Mouse (Mus musculus): ENCODE data around the gene Soga1. TPM values are rescaled to one million over a fixed set of nuclear protein-coding genes. Genes with fewer than 3 reads are reported as not detected.

The Soga1 gene
- 0.32 TPM for polyA plus RNA-seq (2014; fragmentation: Illumina TruSeq; extraction: RNeasy Lipid Tissue Mini Kit (QIAGEN cat#74804); ENCODE audit: low read depth, low replicate concordance)

DNA sequence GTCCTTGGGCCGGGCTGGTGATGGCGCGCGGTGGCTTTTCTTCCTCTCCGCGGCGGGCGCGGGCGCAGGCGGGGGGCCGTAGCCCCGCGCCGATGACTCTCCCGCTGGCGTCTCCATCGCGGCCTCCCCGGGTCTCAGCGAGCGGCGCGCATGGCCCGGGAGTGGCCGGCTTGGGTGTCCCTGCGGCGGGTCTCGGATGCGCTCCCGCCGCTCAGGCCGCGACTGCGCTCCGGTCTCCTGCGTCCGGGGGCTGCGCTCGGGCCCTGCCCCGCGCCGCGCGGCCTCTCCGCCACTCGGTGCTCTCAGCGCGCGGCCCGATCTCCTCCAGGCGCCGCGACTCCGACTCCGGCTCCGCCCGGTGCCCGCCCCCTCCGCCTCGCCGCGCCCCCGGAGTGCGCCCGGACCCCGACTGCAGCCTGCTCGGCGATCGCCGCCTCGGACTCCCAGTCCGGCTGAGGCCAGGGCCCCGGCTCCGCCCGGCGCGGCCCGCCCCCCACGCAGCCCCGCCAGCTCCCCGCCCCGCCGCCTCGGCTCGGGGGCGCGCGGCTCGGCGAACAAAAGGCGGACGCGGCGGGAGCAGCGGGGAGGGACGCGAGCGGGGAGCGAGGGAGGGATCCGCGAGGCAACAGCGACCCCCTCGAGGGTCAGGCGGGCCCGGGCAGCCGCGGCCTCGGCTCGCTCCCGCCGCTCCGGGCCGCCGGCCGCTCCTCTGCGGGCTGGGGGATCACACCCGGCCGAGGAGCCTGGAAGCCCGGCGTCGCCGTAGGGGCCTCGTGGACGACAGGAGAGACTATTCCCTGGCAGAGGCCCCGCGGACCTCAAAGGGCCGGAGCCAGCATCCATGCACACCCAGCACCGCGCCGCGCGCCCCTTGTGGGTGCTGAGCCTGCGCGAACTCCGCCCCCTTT is at the start of gene Soga1:
Soga1 (minus strand) TSS at position 462 of the 908 bp plus-strand sequence.

DNA sequence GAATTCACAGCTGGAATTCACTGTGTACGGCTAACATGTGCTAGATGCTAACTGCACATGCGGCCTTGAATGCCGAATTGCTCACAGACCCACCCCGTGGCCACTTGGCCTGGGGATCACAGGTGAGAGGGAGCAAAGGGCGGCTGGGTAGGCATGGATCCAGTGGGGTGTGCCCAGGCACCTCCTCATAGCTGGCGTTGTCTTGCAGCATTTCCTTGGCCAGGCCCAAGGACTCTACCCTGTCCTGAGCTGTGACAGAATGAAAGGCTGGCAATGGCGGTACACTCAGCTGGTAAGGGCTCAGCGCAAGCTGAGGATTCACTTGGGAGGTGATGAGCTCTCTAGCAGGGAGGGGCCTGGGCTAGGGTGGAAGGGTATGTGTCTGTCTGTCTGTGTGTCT is 7.7 kb upstream of the Soga1 start, which contains the start of gene Tldc2:
Tldc2 (plus strand) TSS at position 260 of the 400 bp plus-strand sequence.

DNA sequence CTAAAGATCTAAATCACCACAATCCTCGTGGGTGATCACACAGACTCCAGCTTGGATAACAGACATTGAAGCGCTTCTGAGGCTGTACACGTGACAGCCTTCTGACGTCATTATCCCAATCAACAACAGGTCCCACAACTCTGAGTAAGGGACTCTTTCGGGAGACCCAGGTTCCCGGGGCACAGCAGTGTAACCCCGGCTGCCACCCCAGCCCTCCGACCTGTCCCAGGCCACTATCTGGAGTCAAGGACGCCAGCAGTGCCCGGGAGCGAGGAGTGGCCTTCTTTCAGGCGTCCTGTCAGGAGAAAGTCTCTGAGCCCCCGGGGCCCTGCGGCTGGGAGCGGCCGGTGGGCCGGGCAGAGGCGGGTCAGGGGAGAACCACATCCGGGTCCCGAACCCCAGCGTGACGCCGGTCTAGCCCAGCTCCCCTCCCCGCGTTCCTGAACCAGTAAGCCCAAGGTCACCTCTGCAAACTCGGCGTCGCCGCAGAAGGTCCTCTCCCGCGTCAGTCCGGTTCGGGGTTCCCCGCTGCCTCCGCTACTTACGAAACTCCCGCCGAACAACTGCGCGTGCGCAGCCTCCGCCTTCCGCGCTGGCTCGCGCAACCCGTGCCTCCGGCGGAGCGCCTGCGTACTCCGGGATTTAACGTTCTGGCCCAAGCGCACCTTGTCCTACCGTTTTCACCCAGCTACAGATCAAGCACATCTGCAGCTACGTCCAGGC is 72.4 kb downstream of the Soga1 start, which contains the start of gene Dsn1:
Dsn1 (minus strand) TSS at position 644 of the 723 bp plus-strand sequence.

DNA sequence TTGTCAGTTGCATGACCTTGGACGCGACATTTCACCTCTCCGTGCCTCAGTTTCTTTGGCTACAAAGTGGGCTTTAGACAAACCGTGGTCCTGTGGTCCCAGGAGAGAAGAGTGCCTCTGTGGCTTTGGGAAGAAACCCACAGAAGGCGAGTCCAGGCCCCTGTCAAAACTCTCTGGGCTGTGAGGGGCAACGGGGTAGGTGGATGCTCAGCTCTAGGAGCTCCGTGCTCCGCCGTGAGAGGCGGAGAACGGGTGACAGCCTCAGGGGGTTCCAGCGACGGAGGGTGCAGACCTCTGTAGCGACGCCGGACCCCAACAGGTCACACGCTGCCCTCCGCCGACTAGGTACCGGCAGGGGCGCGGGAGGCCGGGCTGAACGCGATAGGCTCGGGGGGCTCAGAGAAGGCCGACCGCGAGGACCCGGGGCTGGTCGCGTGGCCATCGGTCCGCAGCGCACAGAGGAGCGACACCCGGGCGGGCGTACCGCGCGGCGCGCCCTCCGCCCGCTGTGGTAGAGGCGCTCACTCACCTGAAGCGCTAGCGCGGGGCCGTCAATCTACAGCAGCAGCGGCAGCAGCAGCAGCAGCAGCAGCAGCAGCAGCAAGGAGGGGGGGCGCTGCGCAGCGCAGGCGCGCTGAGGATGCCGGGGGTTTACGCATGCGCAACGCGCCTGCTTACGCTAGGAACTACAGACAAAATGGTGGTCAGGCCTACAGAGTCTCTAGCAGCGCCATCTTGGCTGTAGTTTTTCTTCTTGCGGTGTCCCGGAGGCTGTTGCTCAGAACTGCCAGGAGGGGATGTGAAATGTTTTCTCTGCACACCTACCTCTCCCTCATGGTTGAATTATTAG is 87.4 kb downstream of the Soga1 start, which contains the start of gene Ndrg3:
Ndrg3 (minus strand) TSS at position 587 of the 850 bp plus-strand sequence.

Other genes with a start within 250 kb of the Soga1 start
- gene Tgif2, start 239.2 kb downstream of the Soga1 start, polyA plus RNA-seq (2014; fragmentation: Illumina TruSeq; extraction: RNeasy Lipid Tissue Mini Kit (QIAGEN cat#74804); ENCODE audit: low read depth, low replicate concordance), result 0.77 TPM
- gene 4930518I15Rik, start 221.3 kb downstream of the Soga1 start, polyA plus RNA-seq (2014; fragmentation: Illumina TruSeq; extraction: RNeasy Lipid Tissue Mini Kit (QIAGEN cat#74804); ENCODE audit: low read depth, low replicate concordance), result 0.81 TPM
- gene Rab5if, start 216.1 kb downstream of the Soga1 start, polyA plus RNA-seq (2014; fragmentation: Illumina TruSeq; extraction: RNeasy Lipid Tissue Mini Kit (QIAGEN cat#74804); ENCODE audit: low read depth, low replicate concordance), result 150 TPM
- gene Sla2, start 192.1 kb downstream of the Soga1 start, polyA plus RNA-seq (2014; fragmentation: Illumina TruSeq; extraction: RNeasy Lipid Tissue Mini Kit (QIAGEN cat#74804); ENCODE audit: low read depth, low replicate concordance), result not detected
- 77.1 TPM for gene Ndrg3, start 87.2 kb downstream of the Soga1 start, polyA plus RNA-seq (2014; fragmentation: Illumina TruSeq; extraction: RNeasy Lipid Tissue Mini Kit (QIAGEN cat#74804); ENCODE audit: low read depth, low replicate concordance)
- gene Dsn1, start 72.1 kb downstream of the Soga1 start, polyA plus RNA-seq (2014; fragmentation: Illumina TruSeq; extraction: RNeasy Lipid Tissue Mini Kit (QIAGEN cat#74804); ENCODE audit: low read depth, low replicate concordance), result 7.1 TPM
- 0.93 TPM for gene Tldc2, start 7.8 kb upstream of the Soga1 start, polyA plus RNA-seq (2014; fragmentation: Illumina TruSeq; extraction: RNeasy Lipid Tissue Mini Kit (QIAGEN cat#74804); ENCODE audit: low read depth, low replicate concordance)
- gene Samhd1, start 56.0 kb upstream of the Soga1 start, polyA plus RNA-seq (2014; fragmentation: Illumina TruSeq; extraction: RNeasy Lipid Tissue Mini Kit (QIAGEN cat#74804); ENCODE audit: low read depth, low replicate concordance), result 71.0 TPM
- gene Rbl1, start 125.3 kb upstream of the Soga1 start, polyA plus RNA-seq (2014; fragmentation: Illumina TruSeq; extraction: RNeasy Lipid Tissue Mini Kit (QIAGEN cat#74804); ENCODE audit: low read depth, low replicate concordance), result 15.5 TPM
- gene Rpn2, start 199.8 kb upstream of the Soga1 start, polyA plus RNA-seq (2014; fragmentation: Illumina TruSeq; extraction: RNeasy Lipid Tissue Mini Kit (QIAGEN cat#74804); ENCODE audit: low read depth, low replicate concordance), result 137 TPM
- not detected for gene Mroh8, start 200.3 kb upstream of the Soga1 start, polyA plus RNA-seq (2014; fragmentation: Illumina TruSeq; extraction: RNeasy Lipid Tissue Mini Kit (QIAGEN cat#74804); ENCODE audit: low read depth, low replicate concordance)